Mouse (Mus musculus) kidney, postnatal 10 days (tissue): ENCODE measurements around the gene Ccnd3.
A peak's percentile ranks its signal among the peaks of the same experiment; 100 is the strongest.
"Not testable (repeated sequence)": the region's sequence is repeated elsewhere in the genome, so short reads cannot be mapped to it uniquely, and the experiment has no call there.

Experiments used
- DNase-seq: peaks from one replicate; pipeline ENCODE4 v3.0.0; 2021; ENCODE audit warnings: mixed read lengths

Gene Ccnd3

DNA sequence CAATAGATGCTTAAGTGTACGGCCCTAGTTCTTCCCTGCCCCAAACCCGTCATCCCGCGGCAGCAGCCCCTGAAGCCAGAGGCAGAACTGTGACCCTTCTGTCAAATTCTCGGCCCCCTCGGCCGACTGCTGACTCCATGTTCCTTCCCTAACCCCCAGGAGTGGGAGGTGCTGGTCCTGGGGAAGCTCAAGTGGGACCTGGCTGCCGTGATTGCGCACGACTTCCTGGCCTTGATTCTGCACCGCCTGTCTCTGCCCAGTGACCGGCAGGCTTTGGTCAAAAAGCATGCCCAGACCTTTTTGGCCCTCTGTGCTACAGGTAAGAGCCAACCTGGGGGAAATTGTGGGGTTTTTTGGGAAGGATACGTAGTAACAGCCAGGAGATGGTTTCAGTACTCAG lies 92.4 kb downstream of the Ccnd3 start:
- DNase-seq = peak; percentile 18

DNA sequence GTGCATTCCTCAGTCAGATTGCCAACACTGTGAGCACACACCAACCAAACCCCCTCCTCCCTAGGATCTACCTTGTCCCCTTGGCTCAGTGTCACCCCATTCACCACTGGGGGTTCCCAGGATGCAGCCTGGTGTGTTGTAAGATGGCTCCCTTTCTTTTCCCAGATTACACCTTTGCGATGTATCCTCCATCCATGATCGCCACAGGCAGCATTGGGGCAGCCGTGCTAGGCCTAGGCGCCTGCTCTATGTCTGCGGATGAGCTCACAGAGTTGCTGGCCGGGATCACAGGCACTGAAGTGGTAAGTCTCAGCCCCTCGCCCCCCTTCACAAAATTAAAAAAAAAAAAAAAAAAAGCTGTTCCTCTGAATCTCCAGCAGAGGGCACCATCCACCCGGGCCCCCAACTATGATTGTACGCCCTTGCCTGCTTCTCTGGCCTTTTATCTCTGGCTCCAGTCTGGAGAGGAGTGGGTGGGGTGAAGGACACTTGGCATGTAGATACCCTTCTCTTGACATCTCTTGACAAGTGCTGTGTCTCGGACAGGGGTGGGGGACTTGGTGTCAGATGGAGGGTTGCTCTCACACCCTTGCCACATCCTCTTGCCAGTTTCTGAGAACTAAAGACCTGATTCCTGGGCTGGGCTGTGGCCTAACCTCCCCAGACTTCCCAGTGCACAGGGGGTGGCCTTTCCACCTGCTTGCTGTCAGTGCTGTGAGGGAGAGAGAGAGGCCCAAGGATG lies 93.2 kb downstream of the Ccnd3 start:
- DNase-seq = peak; percentile 51

DNA sequence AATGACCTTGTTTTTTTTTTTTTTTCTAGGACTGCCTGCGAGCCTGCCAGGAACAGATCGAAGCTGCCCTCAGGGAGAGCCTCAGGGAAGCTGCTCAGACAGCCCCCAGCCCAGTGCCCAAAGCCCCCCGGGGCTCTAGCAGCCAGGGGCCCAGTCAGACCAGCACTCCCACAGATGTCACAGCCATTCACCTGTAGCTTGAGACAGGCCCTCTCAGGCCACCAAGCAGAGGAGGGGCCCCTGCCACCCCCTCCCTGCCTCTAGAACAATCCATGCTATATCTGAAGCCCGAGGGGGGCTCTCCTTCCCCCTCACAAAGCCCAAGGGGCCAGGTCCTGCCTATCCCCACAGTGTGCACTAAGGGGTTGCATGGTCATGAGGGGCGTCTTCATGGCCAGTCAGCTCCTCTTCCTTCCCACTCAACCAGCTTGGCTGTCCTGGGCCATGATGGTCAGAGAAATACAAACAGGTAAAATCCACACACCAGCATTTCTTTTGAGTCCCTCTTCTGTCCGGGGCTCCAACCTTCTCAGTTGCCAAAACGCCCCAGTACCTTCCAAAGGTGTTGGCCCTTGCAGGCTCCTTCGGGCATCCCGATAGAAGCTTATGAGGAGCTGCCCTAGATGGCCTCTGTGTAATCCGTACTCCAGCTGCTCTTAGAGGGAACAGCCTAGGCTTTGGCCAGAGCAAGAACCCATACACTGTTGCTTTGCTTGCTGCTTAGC lies 93.9 kb downstream of the Ccnd3 start:
- DNase-seq = not testable (repeated sequence)

- peak; percentile 38 for DNase-seq
These were observed 94.9 kb downstream of the Ccnd3 start for GRCm38 (mm10) chr17:47599511-47600297.

DNA sequence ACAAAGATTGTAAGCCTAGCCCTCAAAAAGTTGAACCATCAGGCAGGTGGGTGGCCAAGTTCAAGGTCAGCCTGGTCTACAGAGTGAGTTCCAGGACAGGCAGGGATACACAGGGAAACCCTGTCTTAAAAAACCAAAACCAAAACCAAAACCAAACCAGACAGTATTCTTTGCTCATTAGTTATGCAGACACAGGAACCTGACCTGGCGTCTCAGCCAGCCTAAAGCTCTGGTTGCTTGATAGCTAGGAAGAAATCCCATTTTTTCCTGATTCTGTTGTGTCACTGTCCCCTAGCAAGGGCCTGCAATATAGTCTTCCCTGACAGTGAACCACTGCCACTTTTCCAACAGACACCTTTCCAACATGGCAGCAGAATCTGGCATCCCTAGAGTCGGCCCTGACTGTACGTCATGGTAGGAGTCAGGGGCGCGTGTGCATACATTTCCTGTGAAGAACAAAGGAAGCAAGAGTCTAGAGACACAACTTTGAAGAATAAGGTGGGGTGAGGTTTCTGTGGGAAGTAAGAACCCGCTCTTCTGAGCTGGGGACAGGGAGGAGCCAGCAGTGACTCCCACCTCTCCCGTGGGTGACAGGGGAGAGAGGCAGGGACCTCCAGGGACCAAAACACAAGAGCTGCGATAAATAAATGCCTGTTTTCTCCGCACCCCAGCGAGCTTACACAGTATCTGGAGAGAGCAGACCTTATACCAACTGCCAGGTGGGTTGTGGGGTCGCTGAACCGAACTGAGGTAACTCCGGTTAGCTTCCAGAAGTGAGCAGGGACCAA lies 95.9 kb downstream of the Ccnd3 start:
- DNase-seq = no peak

DNA sequence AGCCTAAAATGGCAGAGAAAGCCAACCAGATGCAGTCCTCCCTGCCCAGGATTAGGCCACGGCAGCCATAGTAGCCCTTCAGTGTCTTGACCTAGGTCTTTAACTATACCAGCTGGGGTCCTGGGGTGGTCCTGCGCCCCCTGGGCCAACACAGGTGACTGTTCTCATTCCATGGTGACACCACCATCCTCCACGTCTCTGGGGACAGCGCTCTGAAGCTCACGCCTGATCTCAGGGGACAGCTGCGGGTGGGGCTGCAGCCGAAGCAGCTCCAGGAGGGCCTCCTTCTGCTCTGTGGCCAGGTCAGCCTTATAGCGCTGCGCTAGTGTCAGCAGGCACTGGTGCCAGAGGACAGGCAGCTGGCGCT lies 96.5 kb downstream of the Ccnd3 start:
- no peak for DNase-seq

DNA sequence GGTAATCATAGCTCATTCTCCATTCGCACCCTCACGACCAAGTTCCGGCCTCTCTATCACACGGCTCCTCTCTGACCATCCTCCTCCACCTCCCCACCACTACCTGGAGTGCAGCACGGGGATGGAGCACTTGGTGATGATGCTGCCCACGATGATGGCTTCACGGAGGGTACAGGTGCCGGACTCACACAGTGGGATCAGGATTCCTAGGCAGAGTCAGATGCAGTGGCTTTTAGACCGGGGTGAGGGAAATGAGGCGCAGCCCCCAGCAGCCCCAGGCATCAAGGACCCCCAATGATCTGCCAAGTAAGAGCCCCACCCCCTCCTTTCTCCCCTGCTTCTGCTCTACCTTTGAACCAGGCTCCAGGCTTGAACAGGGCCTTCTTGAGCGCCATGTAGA lies 97.4 kb downstream of the Ccnd3 start:
- no peak for DNase-seq

DNA sequence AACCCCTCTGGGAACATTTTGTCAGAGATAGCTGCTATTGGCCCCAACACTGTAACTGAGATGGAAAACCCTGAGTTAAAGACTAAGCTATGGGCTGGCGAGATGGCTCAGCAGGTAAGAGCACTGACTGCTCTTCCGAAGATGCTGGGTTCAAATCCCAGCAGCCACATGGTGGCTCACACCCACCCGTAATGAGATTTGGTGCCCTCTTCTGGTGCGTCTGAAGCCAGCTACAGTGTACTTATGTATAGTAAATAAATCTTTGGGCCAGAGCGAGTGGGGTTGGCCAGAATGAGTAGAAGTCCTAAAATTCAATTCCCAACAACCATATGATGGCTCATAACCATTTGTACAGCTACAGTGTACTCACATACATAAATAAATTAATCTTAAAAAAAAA lies 101.4 kb downstream of the Ccnd3 start:
- peak; percentile 55 for DNase-seq

- no peak for DNase-seq
These were observed 104.3 kb downstream of the Ccnd3 start for GRCm38 (mm10) chr17:47609182-47609581.

- DNase-seq = peak; percentile 99
These were observed 106.2 kb downstream of the Ccnd3 start, which contains the start of the genes Bysl, Med20 and Gm20517 for GRCm38 (mm10) chr17:47610849-47611660. TSS of gene Bysl (minus strand) at chr17:47611492. TSS of gene Med20 (plus strand) at chr17:47611582. TSS of gene Gm20517 (plus strand) at chr17:47611589.

GRCm38 (mm10) chr17:47611661-47611982 lies 106.8 kb downstream of the Ccnd3 start:
- no peak for DNase-seq

- DNase-seq = peak; percentile 60
These were observed 109.2 kb downstream of the Ccnd3 start for GRCm38 (mm10) chr17:47614018-47614417.

- no peak for DNase-seq
These were observed 111.3 kb downstream of the Ccnd3 start for GRCm38 (mm10) chr17:47616119-47616518.

DNA sequence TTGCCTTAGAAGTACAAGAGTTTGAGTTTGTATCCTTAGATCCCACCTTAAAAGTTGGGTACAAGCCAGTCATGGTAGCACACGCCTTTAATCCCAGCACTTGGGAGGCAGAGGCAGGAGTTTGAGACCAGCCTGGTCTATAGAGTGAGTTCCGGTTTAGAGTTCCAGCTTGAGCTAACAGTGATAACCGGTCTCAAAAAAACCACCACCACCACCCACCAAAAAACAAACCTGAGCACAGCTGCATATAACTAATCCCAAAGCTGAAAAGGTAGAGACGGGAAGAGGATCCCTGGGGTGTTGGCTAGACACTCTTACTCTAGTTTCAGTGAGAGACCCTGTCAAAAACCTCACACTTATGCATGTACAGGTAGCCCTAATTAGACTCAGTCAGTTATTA lies 111.8 kb downstream of the Ccnd3 start:
- DNase-seq = no peak

- no peak for DNase-seq
These were observed 112.9 kb downstream of the Ccnd3 start for GRCm38 (mm10) chr17:47617605-47618307.

- DNase-seq = no peak
These were observed 113.9 kb downstream of the Ccnd3 start for GRCm38 (mm10) chr17:47618556-47619311.

GRCm38 (mm10) chr17:47622912-47623554 lies 118.2 kb downstream of the Ccnd3 start:
- no peak for DNase-seq

DNA sequence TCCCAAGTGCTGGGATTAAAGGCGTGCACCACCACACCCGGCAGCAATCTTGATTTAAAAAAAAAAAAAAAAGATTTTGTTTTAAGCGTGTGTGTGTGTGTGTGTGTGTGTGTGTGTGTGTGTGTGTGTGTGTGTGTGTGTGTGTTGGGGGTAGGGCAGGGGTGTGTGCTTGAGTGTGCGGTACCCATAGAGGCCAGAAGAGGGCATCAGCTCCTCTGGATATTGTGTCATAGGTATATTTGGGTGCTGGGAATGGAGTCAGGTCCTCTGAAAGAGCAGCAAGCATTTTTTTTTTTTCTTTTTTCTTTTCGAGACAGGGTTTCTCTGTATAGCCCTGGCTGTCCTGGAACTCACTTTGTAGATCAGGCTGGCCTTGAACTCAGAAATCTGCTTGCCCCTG lies 119.7 kb downstream of the Ccnd3 start:
- DNase-seq = not testable (repeated sequence)

- DNase-seq = no peak
These were observed 120.2 kb downstream of the Ccnd3 start for GRCm38 (mm10) chr17:47625088-47625487.

DNA sequence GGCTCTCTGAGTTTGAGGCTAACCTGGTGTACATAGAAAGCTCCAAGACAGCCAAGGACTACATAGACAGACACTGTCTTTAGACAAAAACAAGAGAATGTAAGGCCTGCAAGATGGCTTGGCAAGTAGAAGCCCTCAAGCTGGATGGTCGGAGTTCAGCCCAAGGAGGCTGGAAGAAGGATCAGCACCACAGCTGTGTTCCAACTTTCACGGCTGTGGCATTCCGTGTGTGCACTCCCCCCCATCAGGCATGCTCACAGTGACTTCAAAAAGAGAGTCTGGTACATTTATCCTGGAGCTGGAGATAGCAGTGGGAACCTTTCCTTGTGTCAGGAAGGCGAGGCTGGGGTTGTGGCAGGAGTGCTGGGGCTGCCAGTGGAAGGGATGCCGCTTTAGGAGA lies 121.2 kb downstream of the Ccnd3 start:
- DNase-seq = no peak
